Mouse (Mus musculus) kidney, adult 9 months (tissue): ENCODE measurements at regions not wholly inside any gene's neighbourhood (a gene's known extent, or its start where the extent isn't known, plus 50 kb on each side); places are given as distances from the start of the nearest gene placed in this dataset.

Experiments
- DNase-seq: peaks from one replicate; pipeline ENCODE4 v3.0.0; 2022

DNA sequence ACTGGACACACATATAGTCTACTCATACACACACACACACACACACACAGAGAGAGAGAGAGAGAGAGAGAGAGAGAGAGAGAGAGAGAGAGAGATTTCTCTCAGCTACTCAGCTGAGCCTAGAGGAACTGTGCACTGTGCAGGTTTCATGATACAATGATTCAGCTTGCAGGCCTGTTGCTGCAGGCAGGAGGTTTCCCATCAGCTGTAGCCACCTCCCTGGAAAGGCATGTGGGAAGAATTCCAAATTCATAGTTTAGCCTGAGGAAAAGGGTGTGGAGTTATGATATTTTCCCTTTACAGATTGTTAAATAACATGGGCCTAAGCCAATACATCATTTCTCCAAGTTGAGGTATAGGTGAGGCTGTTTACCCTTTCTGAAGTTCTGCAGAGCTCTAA, 204.3 kb upstream of the A1bg start:
- DNase-seq = no peak

- DNase-seq = no peak
Observed at GRCm38 (mm10) chr15:61116912-61117311, 194.1 kb upstream of the A1bg start.

DNA sequence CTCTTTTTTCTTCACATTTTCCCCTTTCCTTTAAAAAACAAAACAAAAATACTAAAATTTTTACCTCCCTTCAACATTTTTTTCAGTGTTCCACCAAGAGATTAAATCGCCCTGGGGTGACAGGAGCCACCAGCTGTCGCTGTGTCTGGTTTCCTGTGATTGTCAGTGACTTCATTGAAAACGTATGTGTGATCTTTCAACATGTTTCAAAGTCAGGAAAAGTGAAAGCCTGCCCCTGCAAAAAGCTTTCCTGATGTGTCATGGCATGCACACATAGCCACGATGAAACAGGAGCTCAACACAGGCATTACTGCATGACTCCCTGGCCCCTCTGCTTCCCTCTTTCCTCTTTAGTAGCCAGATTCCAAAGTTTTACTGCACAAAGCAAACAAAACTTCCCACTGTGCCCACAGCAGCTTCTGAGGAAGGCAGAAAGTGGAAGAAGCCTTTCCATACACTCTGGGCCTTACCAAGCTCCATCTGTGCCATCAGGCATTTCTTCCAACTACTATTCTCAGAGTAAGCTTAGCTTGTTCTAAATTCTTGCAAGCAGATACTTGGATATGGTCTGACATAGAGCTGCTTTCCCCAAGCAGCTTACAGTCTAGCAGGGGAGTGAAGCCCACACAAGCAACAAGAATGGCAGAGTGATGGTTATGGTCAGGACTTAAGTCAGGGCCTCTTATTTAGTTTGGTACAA, 186.8 kb upstream of the A1bg start:
- no peak for DNase-seq

DNA sequence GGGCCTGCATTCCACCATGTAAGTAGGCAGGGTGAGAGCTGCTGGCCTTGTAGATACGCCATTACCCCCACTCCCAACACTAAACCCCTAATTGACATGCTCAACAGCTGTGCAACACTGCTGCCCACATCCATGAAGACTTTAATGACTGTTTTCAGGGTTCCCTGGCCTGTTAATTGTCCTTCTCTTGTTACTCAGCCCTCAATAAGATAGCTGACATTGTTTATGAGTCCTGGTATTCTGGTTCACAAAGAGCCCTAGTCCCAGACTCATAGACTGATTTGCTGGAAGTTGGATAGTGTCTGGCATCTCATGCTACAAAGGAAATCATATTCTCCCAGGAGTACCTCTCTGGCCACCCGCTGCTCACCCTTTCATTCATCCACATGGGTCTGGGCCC, 186.1 kb upstream of the A1bg start:
- DNase-seq = no peak

- DNase-seq = peak; percentile 52
Observed at GRCm38 (mm10) chr15:61102421-61103412, 179.9 kb upstream of the A1bg start.

DNA sequence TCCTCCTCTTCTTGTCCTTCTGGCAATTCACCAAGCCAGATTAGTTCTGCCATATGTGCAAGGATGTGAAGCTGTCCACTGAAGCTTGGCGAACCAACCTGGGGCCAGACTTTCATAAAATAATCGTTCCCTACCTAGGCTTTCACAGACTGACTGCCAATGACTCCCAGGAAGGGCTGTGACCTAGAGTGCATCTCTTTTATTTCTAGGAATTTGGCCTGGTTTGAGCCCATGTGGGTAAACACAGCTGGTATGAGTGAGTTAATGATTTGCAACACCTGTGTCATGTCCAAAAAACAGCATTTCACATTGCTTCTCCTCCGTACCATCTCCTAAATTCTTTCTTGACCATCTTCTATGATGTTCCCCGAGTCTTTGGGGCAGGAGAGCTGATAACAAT, 178.0 kb upstream of the A1bg start:
- peak; percentile 61 for DNase-seq

GRCm38 (mm10) chr15:61098968-61099367, 176.2 kb upstream of the A1bg start:
- DNase-seq = no peak

- no peak for DNase-seq
Observed at GRCm38 (mm10) chr15:61098519-61098918, 175.7 kb upstream of the A1bg start.

DNA sequence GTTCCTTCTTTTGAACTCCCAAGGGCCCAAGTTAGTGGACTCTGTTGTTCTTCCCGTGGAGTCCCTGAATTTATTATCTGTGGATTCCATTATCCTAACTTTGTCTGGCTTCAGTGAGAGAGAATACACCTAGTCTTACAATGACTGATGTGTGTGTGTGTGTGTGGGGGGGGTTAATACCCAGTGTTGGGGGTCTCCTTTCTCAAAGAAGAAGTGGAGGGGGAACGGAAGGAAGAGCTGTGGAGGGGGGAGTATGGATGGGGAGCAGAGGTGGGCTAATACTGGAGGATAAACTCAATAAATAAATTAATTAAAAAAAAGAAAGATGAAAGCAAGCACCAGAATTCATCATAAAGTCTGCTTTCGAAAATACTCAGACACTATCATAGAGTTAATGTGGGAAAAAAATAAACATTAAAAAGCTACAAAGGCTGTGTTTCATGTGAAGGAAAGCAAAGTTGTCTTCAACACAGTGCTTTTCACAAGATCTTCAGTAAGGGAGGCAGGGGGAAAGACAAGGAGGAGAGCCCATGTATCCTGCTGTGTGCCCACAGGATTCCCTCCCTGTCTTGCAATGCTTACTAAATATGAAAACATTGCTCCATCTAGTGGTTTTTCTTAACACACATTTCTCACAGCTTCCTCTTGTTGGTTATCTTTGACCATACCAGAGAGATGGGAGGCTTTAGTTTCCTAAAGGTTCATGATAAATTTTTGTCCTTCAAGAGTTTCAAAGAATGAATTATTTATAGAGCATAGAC, 173.4 kb upstream of the A1bg start:
- DNase-seq = peak; percentile 40

DNA sequence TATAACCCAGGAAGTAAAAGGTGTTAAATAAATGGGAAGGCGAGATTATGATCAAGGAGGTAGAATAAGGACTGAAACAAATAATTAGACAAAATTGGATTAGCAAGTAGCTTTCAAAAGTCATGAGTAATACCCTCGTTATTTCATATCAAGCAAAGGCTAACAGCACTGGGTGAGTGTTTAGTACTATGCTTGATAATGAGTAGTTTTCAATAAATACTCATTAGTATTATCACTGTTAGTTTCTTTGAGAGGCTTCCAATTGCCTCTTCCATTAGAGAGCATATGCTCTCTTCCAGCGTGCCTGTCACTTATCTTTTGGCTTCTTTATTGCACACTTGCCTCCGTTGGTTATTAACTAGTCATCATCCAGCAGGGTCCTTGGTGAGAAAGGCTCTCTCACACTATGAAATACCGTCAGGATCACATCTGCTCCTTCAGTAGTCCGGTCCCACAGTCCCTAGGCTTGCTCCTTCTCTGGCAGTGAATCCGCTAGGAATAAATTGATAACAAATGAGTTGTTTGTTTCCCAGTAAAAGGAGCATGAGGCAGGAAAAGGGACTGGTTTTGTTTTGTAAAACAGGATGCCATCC, 132.3 kb upstream of the A1bg start:
- DNase-seq = peak; percentile 48

GRCm38 (mm10) chr15:61051363-61051762, 128.6 kb upstream of the A1bg start:
- DNase-seq = no peak

- DNase-seq = no peak
Observed at GRCm38 (mm10) chr15:61009509-61009908, 86.7 kb upstream of the A1bg start.

GRCm38 (mm10) chr15:61007461-61008059, 84.7 kb upstream of the A1bg start:
- peak; percentile 67 for DNase-seq

DNA sequence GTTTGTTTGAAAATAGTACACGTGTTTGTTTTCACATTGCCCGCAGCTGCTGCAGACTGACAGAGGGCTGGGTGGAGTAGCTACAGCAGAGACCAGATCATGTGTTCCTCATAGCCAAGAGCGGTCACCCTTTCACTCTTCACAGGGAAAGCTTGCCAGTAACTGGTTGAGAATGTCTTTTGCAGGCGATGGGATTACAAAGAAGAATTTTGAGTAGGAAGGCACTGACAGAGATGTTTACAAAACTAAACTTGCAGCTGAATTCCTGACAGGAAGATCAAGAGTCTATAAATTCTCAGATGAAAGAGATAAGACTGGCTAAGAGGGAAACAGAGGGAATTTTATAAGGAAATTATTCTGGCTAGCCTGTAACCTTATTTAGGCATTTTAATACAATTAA, 83.8 kb upstream of the A1bg start:
- DNase-seq = peak; percentile 61

DNA sequence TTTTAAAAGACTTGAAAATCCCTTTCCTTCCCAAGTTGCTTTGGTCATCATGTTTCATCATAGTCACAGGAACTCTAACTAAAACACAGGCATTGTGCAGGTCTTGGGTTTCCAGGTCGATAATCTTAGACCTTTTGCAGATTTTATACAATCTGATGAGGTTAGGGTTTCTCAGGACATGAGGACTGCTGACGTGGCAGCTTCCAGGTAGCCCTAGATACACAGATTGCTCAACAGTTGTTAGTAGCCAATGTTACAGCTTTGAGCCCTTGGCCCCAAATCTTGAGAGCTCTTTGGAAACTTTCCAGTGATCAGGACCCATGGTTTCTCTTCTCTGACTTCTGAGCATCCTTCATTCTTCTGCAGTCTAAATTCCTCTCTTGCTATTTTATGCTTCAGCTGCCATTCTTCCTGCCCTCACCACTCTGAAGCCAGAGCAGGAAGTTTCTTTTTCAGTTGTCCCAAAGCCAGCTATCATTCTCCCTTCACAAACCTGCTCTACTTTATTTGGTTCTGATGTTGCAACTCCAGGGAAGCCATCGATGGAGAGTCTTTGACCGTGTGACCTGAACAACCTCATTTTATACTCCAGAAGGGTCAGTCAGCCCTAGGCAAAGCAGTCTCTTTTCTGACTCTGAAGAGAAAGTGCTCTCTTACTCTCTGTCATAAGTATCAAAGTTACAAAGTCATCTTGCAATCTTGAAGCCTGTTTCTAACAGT, 71.3 kb upstream of the A1bg start:
- no peak for DNase-seq

- DNase-seq = no peak
Observed at GRCm38 (mm10) chr15:60993394-60993793, 70.6 kb upstream of the A1bg start.

DNA sequence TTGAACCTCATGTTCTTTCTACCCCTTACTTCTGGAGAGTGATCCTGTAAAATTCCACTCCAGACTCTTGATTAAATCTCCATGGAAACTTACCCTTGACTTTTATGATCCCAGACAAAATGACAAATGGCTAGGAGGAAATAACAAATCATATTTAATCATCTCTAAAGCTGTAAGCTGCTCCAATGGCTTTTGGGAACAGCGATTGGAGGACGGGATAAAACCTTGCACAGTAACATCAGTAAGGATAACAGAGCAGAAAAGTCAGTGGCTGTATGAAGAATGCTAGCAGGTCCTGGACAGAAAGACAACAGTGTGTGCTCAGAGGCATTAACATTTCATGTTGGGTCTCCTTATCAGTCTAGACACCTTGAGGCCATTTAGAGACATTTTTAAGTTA, 59.8 kb upstream of the A1bg start:
- peak; percentile 53 for DNase-seq
